Mouse (Mus musculus): Measurements from ENCODE around the gene Kcnj6.

DNA sequence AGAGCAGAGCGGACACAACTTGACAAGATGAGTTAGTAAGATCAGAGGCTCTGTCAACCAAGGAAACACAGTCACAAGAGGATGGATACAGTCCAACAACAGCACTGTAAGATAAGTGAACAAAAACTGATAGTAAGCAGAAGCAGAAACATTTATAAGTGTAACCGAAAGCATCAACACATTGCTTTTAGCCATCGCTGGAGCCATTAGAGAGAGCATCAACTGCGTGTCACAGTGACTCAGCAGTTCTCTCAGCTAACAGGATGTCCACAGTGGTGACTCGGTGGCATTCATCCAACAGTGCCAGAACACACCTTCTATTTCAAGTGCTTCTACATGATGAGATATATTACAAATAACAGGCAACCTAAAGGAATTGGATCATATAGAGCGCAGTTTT is 41.1 kb downstream of the Kcnj6 start:
- TF ChIP-seq POLR2A (IDR thresholded peaks at IDR 0.05; ENCODE audit: control insufficient read depth, low read depth, low read length) (no peak), CTCF (IDR thresholded peaks at IDR 0.05; ENCODE audit: control insufficient read depth, insufficient read depth, insufficient replicate concordance, low read depth, low read length) (no peak)
